Mouse (Mus musculus) cortical plate, adult 2 months (tissue): ENCODE measurements around the gene Astn1. TPM values are rescaled to one million over a fixed set of nuclear protein-coding genes. Genes with fewer than 3 reads are reported as not detected.

ENCODE experiments used
- H3K27ac ChIP-seq: fragments of 200-500 bp; 2 replicates; pipeline ENCODE4 v1.5.1; 2012; ENCODE audit warnings: low read length, control low read depth, inconsistent platforms; ENCODE audit not compliant: insufficient read depth
- H3K4me1 ChIP-seq: fragments of 200-500 bp; 2 replicates; pipeline ENCODE4 v1.6.1; 2011; ENCODE audit warnings: low read length; ENCODE audit not compliant: control insufficient read depth, insufficient read depth
- H3K4me3 ChIP-seq: fragments of 200-500 bp; 2 replicates; pipeline ENCODE4 v1.5.1; 2011; ENCODE audit warnings: mild to moderate bottlenecking, low read length, control low read depth; ENCODE audit not compliant: insufficient read depth
- CTCF ChIP-seq: fragments of 200-500 bp; IDR thresholded peaks from 2 replicates; pipeline ENCODE4 v1.5.1; 2011; ENCODE audit warnings: mild to moderate bottlenecking, control low read depth, low read length; ENCODE audit not compliant: insufficient read depth; ENCODE audit errors: extremely low read depth
- POLR2A ChIP-seq: fragments of 200-500 bp; IDR thresholded peaks from 2 replicates; pipeline ENCODE4 v1.6.1; 2011; ENCODE audit warnings: mild to moderate bottlenecking, low read length, control low read depth; ENCODE audit not compliant: insufficient read depth; ENCODE audit errors: extremely low read depth
- polyA plus RNA-seq: library from polyadenylated mRNA; depleted of rRNA; stranded (reverse); fragments of >200 nt; gene quantifications from 2 replicates; pipeline ENCODE4 v1.2.3, GENCODE M21; 2012

Gene Astn1
- polyA plus RNA-seq, 1 experiment: 68.8 TPM

DNA sequence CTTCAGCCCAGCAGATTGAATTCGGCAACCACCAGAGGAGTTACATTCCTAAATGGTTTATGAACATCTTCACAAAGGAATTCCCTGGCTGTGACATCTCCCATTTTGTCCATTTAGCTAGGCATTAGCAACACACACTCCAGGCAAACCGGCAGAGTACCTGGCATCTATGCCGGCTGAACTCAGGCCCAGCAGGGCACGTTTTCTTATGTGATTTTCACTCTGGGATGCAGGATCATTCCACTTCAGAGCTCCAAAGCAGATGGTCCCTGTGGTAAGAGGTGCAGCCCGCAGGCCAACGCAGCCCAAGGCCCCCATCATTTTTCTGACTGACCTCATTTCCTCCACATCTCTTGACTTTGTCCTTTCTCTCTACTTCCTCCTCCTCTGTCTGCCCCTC, 103.2 kb downstream of the Astn1 start:
- H3K4me1 ChIP-seq: peaks cover 12% of the 10 kb centered on the region
- H3K27ac ChIP-seq: peak overlapping the region; percentile 46
- TF ChIP-seq POLR2A: no peak
- no peak overlapping the region for H3K4me3 ChIP-seq

DNA sequence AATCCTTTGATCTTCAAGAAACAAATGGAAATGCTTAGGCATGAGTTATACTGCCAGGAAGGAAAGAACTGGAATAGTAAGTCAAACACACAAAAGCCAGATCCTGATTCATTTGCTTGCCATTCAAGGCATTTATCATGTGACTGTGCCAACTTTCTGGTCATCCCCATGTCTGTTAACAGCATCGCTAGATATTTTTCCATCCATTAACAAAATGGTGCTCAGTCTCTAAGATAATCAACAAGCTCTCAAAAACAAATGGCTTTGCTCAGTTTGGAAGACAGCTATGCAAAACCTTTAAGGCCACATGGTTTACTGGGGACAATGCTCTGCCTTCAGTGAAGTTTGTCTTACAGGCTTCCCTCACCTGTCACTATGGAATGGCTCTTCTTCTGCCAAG, 115.8 kb downstream of the Astn1 start:
- Histone ChIP-seq H3K27ac (no peak overlapping the region), H3K4me3 (no peak overlapping the region), H3K4me1 (peaks cover 2% of the 10 kb centered on the region)
- TF ChIP-seq POLR2A (no peak), CTCF (no peak)

DNA sequence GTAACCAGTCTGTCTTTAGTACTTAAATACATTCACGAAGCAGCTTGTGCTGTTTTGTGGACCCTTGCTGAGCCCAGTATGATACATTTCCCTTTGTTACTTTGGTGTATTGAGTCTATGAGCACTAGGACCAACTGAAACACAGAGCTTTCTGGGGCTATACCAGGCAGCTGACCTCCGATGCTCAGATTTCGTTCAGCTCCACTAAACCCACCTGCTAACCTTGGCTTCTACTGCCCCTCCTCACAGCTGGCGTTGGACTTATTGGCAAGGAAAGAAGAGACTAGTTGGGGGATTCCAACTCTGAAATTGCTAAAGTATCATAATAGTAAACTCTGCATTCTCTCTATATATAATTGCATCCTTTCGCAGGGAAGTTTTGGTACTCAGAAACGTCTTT, 118.2 kb downstream of the Astn1 start:
- H3K4me3 ChIP-seq: no peak overlapping the region
- H3K4me1 ChIP-seq: peaks cover under 1% of the 10 kb centered on the region
- TF ChIP-seq POLR2A (no peak), CTCF (no peak)
- H3K27ac ChIP-seq: no peak overlapping the region

DNA sequence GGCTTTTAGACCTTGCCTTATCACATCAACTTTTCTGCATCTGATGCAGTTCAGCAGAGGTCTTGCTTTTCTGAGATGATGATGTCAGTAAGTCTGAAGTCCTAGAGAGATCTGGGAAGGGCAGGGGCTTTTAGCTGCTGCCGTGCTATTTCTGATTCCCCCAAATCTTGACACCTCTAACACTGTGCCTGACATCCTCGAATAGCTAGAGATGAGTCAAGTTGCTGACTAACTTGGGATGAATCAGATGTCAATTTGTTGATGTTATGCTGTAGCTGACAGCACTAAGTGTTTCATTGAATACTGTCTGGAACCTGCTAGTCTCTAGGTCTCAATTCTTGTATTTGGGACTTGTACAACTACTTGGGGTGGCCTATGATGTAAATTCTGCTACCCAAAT, 121.7 kb downstream of the Astn1 start:
- no peak overlapping the region for H3K27ac ChIP-seq
- TF ChIP-seq POLR2A (no peak), CTCF (no peak)
- peaks cover 1% of the 10 kb centered on the region; the same call in 1 of the 2 replicates for H3K4me1 ChIP-seq
- H3K4me3 ChIP-seq: no peak overlapping the region

DNA sequence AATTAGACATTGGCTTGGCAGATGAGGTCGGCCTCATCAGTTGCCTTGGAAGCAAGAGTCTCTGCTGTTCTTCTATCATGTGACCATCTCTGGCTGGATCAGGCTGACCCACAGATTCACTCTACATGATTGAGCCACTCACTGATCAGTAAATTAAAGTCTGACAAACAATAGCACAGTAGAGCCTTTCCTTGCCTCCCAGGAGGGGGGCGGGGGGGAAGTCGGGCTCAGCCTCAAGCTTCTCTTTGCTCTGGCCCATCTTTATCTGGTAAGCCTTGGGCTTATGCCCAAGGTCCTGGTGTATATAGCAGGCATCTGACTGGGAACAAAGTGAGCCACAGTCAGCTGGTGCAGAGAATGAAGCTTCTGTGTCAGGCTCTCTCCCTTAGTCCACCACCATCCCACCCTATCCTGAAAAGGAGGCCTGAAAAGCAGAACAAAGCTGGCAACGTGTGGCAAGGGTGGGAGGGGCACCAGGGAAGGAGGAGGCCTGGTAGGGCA, 127.5 kb downstream of the Astn1 start:
- Histone ChIP-seq H3K4me3 (no peak overlapping the region), H3K27ac (no peak overlapping the region), H3K4me1 (peaks cover 5% of the 10 kb centered on the region)
- TF ChIP-seq CTCF (no peak), POLR2A (no peak)

DNA sequence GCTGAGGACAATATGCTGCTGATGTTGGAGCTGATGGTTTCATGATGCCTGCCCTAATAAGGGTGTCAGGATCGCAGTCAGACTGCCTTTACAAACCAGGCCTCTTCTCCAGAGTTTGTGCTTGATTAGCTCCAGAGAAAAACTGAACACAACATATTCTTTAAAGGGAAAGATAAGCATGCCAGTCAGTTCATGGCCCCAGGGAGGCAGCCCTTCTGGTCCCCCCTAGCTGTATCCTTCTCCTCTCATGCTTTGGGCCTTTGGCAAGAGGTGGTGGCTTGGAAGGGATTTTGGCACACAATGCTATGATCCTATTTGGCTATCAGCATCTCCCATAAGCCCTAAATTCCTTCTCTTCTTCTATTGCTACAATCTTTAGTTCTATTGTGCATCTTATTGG, 128.1 kb downstream of the Astn1 start:
- Histone ChIP-seq H3K4me3 (no peak overlapping the region), H3K27ac (no peak overlapping the region), H3K4me1 (peaks cover 5% of the 10 kb centered on the region)
- TF ChIP-seq POLR2A (no peak), CTCF (no peak)

DNA sequence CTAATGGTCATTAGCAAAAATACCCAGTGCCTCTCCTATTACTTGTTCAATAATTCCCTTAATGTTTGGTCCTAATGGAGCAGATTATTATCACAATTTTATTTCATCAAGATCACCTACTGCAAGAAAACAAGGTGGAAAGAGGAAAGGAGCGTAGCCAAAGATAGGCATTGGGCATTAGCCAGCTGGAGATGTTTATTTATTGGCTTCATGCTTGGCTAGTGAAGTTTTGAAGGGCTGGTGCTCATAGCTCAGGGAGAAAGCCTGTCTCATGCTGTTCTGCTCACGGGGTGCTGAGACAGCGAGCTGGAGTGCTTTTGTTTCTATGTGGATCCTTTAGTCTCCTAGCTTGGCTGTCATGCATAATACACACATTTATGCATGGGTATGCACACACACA, 131.2 kb downstream of the Astn1 start:
- peaks cover 5% of the 10 kb centered on the region for H3K4me1 ChIP-seq
- TF ChIP-seq CTCF (no peak), POLR2A (no peak)
- no peak overlapping the region for H3K27ac ChIP-seq
- H3K4me3 ChIP-seq: no peak overlapping the region

DNA sequence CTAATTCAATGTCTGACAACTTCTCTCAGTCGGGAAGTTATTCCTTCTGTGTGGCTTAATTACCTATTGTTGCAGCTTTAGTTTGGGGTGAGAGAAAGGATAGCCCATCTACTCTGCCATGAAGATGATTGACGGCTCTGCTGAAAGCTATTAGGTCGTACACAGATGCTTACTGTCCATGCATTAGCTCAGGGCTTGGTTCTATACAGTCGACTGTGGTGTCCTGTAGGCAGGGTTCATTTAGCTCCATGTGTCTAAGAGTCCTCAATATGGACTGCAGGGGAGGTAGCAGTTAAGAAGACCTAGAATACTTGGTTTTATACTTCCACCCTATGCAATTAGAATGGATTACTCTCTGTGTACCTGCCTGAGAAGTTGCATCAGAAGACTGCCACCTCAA, 138.1 kb downstream of the Astn1 start:
- H3K4me3 ChIP-seq: no peak overlapping the region
- peaks cover 2% of the 10 kb centered on the region; the same call in 1 of the 2 replicates for H3K4me1 ChIP-seq
- no peak for TF ChIP-seq POLR2A
- no peak for TF ChIP-seq CTCF
- H3K27ac ChIP-seq: no peak overlapping the region

DNA sequence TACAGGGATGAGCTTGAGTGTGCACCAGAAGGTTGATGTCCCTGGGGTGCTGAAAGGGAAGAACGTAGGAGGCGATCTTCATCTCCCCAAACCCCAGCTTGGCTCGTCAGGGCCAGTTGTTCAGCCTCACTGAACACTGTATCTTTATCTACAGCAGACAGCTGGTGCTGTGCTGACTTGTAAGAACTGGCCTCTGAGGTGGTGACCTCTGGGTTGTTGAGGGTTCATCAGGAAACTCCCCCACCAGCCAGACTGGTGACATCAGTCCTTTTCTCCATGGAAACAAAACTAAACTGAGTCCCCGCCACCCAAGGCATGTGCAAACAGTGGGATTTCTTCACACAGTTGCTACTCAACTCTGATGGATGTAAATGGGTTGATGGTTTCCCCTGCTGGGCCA, 138.9 kb downstream of the Astn1 start:
- Histone ChIP-seq H3K4me3 (no peak overlapping the region), H3K27ac (no peak overlapping the region), H3K4me1 (peaks cover 6% of the 10 kb centered on the region)
- TF ChIP-seq POLR2A: no peak
- TF ChIP-seq CTCF: no peak

DNA sequence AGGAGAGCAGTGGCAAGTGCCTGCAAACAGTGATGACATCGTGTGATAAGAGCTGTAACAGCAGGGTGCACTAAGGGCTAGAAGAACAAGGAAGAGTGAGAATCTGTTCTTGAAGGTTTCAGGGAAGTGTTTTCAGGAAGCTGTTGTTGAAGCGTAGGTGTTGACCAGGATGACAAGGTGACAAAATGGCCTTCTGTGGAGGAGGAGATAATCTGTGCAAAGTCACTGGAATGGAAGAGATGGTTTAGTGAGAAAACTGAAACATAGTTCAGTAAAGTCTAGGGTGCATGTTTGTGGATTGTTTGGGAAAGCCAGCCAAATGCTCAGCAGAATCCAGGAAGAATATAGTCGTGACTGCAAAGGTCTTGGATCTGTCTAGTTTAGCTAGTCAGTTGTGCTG, 145.5 kb downstream of the Astn1 start:
- Histone ChIP-seq H3K4me3 (no peak overlapping the region), H3K27ac (no peak overlapping the region), H3K4me1 (peaks cover 23% of the 10 kb centered on the region)
- TF ChIP-seq CTCF (no peak), POLR2A (no peak)
